Mouse (Mus musculus) liver, postnatal 0 days (tissue): ENCODE results near the gene Smtn. TPM values are rescaled to one million over a fixed set of nuclear protein-coding genes. Genes with fewer than 3 reads are reported as not detected.

Experiments
- ATAC-seq: fragments of 200-750 bp; cut with Nextera tagmentation; 2 replicates; pipeline ENCODE4 v1.8.0; 2017; ENCODE audit warnings: mild to moderate bottlenecking, moderate library complexity
- DNase-seq: peaks from one replicate; pipeline ENCODE4 v3.0.0-alpha.2; 2016
- H3K27ac ChIP-seq: fragments of 300-500 bp; sonication (generic); 2 replicates; pipeline ENCODE4 v1.5.1; 2014; ENCODE audit warnings: antibody characterized with exemption, moderate library complexity, mild to moderate bottlenecking, low read depth
- H3K27me3 ChIP-seq: fragments of 300-500 bp; sonication (generic); 2 replicates; pipeline ENCODE4 v1.6.1; 2014; ENCODE audit warnings: low read length, control low read depth, mixed read lengths; ENCODE audit not compliant: insufficient read depth
- H3K36me3 ChIP-seq: fragments of 300-500 bp; sonication (generic); replicated peaks from 2 replicates; pipeline ENCODE4 v1.6.1; 2014; ENCODE audit warnings: mild to moderate bottlenecking, control low read depth, low read length, moderate library complexity, mixed read lengths; ENCODE audit not compliant: insufficient read depth
- H3K4me1 ChIP-seq: fragments of 300-500 bp; sonication (generic); 2 replicates; pipeline ENCODE4 v1.6.1; 2014; ENCODE audit warnings: antibody characterized with exemption, mild to moderate bottlenecking, control low read depth; ENCODE audit not compliant: insufficient read depth
- H3K4me2 ChIP-seq: fragments of 300-500 bp; sonication (generic); 2 replicates; pipeline ENCODE4 v1.6.1; 2014; ENCODE audit warnings: low read depth, mild to moderate bottlenecking, low read length, moderate library complexity, mixed read lengths
- H3K4me3 ChIP-seq: fragments of 300-500 bp; sonication (generic); 2 replicates; pipeline ENCODE4 v1.5.1; 2014; ENCODE audit warnings: low read depth, low read length
- H3K9ac ChIP-seq: fragments of 300-500 bp; sonication (generic); replicated peaks from 2 replicates; pipeline ENCODE4 v1.6.1; 2014; ENCODE audit warnings: mild to moderate bottlenecking, moderate library complexity
- H3K9me3 ChIP-seq: fragments of 300-500 bp; sonication (generic); 2 replicates; pipeline ENCODE4 v1.6.1; 2016; ENCODE audit warnings: mild to moderate bottlenecking, control low read depth, low read length, mixed read lengths
- CTCF ChIP-seq: sonication (generic); IDR thresholded peaks from 2 replicates; pipeline ENCODE4 v1.5.1; 2016; ENCODE audit warnings: antibody characterized with exemption, low read depth
- EP300 ChIP-seq: IDR thresholded peaks from 2 replicates; pipeline ENCODE4 v1.6.1; 2016; ENCODE audit warnings: antibody characterized with exemption, low read depth, mild to moderate bottlenecking
- WGBS: fragments of 180-500 bp; shearing (Covaris S2); extraction: QIAGEN DNeasy Blood & Tissue Kit; methylation state at CpG from one replicate; pipeline ENCODE4 v1.1.7; 2014; ENCODE audit not compliant: insufficient replicate concordance; 5-methylcytosine and 5-hydroxymethylcytosine counted together
- polyA plus RNA-seq: library from polyadenylated mRNA; unstranded; fragments of >200 nt; fragmentation: Nextera tagmentation; extraction: Ambion mirVana; gene quantifications from 2 replicates; pipeline ENCODE4 v1.2.1, GENCODE M21; 2015

Smtn gene
- polyA plus RNA-seq, 1 experiment from 2014 or later, result 8.9 TPM

GRCm38 (mm10) chr11:3487952-3488570, 52.4 kb downstream of the Smtn start, which contains the start of gene Pla2g3:
Pla2g3 (plus strand) TSS chr11:3488284.
- Histone ChIP-seq H3K9ac (no peak within 1 kb of the TSS), H3K4me3 (no peak within 1 kb of the TSS), H3K36me3 (no peaks in the 10 kb centered on the region), H3K9me3 (no peaks in the 10 kb centered on the region), H3K4me1 (peaks cover 4% of the 10 kb centered on the region), H3K4me2 (no peak within 1 kb of the TSS), H3K27me3 (0 out of 2 replicates have a peak, but pooled peaks cover 2% of the 10 kb centered on the region), H3K27ac (no peak within 1 kb of the TSS)
- WGBS, result 42% methylated on average over 11 of the region's 11 CpGs
- DNase-seq, result peak; percentile 12
- TF ChIP-seq EP300, result no peak
- no peak for TF ChIP-seq CTCF
- ATAC-seq, result no peak

- Histone ChIP-seq H3K27ac (peak overlapping the region; percentile 49), H3K9me3 (no peaks in the 10 kb centered on the region), H3K4me2 (no peak overlapping the region; the same call in 1 of the 2 replicates), H3K36me3 (no peaks in the 10 kb centered on the region), H3K4me3 (no peak overlapping the region), H3K9ac (no peak overlapping the region), H3K27me3 (0 out of 2 replicates have a peak, but pooled peaks cover 2% of the 10 kb centered on the region), H3K4me1 (peaks cover 4% of the 10 kb centered on the region)
- ATAC-seq (peak; percentile 41; the same call in 1 of the 2 replicates), DNase-seq (peak; percentile 14)
- WGBS, result 44% methylated on average over 7 of the region's 7 CpGs
- no peak for TF ChIP-seq EP300
These were observed 54.1 kb downstream of the Smtn start for GRCm38 (mm10) chr11:3486349-3486748.

DNA sequence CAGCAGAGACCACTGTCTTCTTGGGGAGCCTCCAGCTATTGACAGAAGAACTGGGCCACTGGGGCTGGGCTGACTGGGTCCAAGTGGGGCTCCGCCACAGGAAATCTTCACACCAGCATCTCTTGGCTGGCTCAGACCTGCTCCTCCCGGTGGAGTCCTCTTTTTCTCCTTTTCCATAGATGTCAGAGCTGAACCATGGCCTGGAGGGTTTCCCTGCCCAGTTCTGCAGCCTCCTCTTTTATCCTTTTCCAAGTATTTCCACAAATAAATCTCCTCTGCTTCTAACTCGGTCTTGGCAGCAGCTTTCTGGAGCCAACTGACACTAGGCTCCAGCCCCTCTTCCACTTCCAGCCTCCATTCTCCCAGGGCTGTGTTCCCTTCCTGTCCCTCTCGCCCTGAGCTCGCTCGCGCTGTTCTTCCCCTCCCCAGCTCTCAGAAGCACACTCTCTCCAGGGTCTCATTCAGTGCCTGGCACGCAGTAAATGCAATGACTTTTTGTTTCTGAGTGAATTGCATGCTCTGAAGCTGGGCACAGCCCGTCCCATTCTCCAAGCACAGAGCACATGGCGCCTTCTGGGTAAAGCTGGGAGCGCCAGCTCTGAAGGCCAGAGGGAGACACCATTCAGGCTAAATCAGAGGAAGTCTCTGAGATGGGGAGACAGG, 56.3 kb downstream of the Smtn start:
- 67% methylated on average over 11 of the region's 11 CpGs for WGBS
- DNase-seq (peak; percentile 9), ATAC-seq (no peak)
- Histone ChIP-seq H3K9me3 (no peaks in the 10 kb centered on the region), H3K27ac (no peak overlapping the region), H3K4me1 (peaks cover 6% of the 10 kb centered on the region), H3K4me2 (no peak overlapping the region), H3K36me3 (no peaks in the 10 kb centered on the region), H3K9ac (no peak overlapping the region), H3K27me3 (0 out of 2 replicates have a peak, but pooled peaks cover 2% of the 10 kb centered on the region), H3K4me3 (no peak overlapping the region)
- TF ChIP-seq CTCF (no peak), EP300 (no peak)

DNA sequence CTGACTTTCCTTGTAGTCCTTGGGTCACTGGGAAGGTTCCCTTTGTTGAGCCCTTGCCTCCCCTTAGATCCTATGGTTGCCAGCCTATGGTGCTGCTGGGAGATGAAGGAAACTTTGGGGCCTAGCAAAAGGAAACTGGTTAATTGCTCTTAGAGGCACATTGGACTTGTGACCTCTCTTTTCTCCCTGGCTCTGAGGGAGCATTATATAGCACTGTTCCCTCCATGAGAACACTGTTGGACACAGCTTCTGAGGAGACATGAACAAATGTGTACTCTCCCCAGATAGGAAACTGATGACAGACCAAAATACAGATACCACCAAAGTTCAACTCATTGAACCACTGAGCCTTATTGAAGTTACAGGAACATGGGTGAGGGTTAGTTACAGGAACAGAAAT, 64.9 kb downstream of the Smtn start:
- Histone ChIP-seq H3K36me3 (no peaks in the 10 kb centered on the region), H3K4me3 (no peak overlapping the region), H3K9me3 (no peaks in the 10 kb centered on the region), H3K9ac (no peak overlapping the region), H3K27me3 (no peaks in the 10 kb centered on the region), H3K27ac (no peak overlapping the region), H3K4me1 (peaks cover under 1% of the 10 kb centered on the region; the same call in 1 of the 2 replicates), H3K4me2 (no peak overlapping the region)
- ATAC-seq, result no peak
- TF ChIP-seq EP300, result no peak
- no peak for TF ChIP-seq CTCF
- DNase-seq, result no peak

- 52% methylated on average over 7 of the region's 7 CpGs for WGBS
- Histone ChIP-seq H3K4me2 (no peak overlapping the region), H3K27ac (no peak overlapping the region), H3K4me3 (no peak overlapping the region), H3K27me3 (no peaks in the 10 kb centered on the region), H3K4me1 (no peaks in the 10 kb centered on the region), H3K9ac (no peak overlapping the region), H3K36me3 (no peaks in the 10 kb centered on the region), H3K9me3 (no peaks in the 10 kb centered on the region)
- ATAC-seq (no peak), DNase-seq (peak; percentile 35)
- TF ChIP-seq EP300 (no peak), CTCF (peak; percentile 73)
These were observed 65.8 kb downstream of the Smtn start for GRCm38 (mm10) chr11:3474480-3475115.

DNA sequence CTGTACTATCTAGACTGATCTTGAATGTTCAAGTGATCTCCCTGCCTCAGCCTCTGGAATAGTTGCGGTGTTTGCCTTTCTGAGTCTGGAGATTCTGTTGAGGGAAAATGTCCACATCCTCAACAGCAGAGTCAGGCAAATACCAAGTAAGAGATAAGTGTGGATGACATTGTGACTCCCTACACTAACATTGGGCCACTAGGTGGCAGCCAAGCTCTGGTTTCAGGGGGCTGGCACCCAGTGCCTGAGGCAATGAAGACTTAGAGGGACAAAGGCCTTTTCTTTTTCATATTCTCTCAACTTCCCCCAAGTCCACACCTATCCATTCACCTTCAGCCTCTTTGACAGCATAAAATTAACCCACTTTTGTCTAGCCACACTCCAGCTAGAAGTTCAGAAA, 67.9 kb downstream of the Smtn start:
- H3K9me3 ChIP-seq, result no peaks in the 10 kb centered on the region
- H3K27me3 ChIP-seq, result no peaks in the 10 kb centered on the region
- H3K36me3 ChIP-seq, result no peaks in the 10 kb centered on the region
- no peaks in the 10 kb centered on the region for H3K4me1 ChIP-seq
- peak; percentile 85 for DNase-seq
- TF ChIP-seq CTCF, result peak; percentile 93
- no peak for TF ChIP-seq EP300
- ATAC-seq, result peak; percentile 56; the same call in 1 of the 2 replicates
- H3K4me2 ChIP-seq, result no peak overlapping the region
- no peak overlapping the region for H3K27ac ChIP-seq
- H3K4me3 ChIP-seq, result no peak overlapping the region
- 28% methylated on average over 1 of the region's 1 CpGs for WGBS
- no peak overlapping the region for H3K9ac ChIP-seq
